Mouse (Mus musculus): Measurements from ENCODE around the gene Trim7. TPM values are rescaled to one million over a fixed set of nuclear protein-coding genes. Genes with fewer than 3 reads are reported as not detected.
"Not testable (repeated sequence)": the region's sequence is repeated elsewhere in the genome, so short reads cannot be mapped to it uniquely, and the experiment has no call there.

Trim7 gene
- total RNA-seq, 2 experiments from 2014 or later = 2.6 to 2.8 TPM

- TF ChIP-seq CTCF (conservative IDR thresholded peaks at IDR 0.05) = no peak
- H3K4me3 ChIP-seq = peak overlapping the region; percentile 65
- peak overlapping the region; percentile 86 for H3K27ac ChIP-seq
- DNase-seq (ENCODE audit: low spot score in 2 of 2) = peak in 1 of 2 experiments; percentile 33
Observed at GRCm38 (mm10) chr11:48871817-48872541, 46.0 kb downstream of the Trim7 start.

DNA sequence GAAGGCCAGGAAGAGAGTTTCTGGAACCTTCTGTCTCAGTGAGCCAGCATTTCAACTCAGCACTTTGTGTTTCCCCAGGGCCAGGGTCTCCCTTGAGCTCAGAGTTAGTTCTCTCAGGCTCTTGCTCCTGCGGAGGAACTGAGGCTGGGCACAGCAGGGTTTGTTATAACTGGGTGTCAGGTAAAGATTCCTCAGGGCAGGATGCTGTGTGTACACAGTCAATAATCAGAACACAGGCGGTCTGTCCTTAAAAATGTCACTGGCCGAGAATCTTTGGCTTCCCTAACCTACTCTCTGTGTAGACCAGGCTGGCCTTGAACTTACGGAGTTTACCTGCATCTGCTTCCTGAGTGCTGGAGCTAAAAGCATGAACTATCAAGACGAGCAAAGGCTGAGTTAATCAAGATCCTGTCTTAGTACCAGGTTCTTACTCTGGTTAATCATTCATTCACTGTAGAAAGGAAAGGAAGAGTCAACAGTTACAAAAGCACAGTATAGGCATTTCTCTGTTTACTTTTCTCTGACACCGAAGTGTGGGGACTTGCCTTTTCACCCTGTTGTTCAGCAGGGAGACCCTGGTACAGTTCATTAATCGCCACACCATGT lies 46.9 kb downstream of the Trim7 start:
- Histone ChIP-seq H3K4me3 (peak overlapping the region; percentile 65; the same call in 1 of the 2 replicates), H3K27ac (peak overlapping the region; percentile 86)
- no peak for DNase-seq (ENCODE audit: low spot score in 2 of 2)
- no peak for TF ChIP-seq CTCF (conservative IDR thresholded peaks at IDR 0.05)

DNA sequence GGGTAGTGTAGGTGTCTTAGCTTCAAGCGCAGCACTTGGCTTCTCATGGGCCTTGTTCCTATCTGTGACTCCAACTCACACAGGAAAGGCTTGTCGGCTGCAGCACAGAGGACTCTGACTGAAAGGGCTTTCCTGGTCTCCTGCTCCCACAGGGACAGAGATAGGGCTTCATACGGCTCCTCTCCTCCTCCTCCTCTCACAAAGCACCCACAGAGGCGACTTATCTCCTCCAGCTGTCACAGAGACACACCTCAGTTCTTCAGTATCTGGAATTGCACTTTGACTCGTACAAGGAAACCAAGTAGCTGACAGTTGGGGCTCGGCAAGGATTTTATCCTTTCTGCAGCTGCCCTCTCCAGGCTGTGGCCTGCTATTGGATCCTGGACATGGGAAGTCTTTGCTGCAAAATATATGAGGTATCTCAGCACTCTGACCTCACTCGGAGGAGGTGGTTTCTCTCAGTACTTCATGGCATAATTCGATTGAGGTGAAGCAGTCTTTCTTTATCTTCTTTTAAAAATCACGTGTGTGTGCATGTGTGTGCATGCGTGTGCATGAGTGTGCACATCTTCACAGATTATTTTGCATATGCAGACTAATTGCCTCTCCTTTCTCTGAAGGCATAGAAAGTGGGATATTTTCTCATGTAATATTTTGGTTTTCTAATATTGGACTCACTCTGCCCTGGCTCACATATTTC lies 47.8 kb downstream of the Trim7 start:
- no peak overlapping the region; the same call in 1 of the 2 replicates for H3K27ac ChIP-seq
- no peak for DNase-seq (ENCODE audit: low spot score in 2 of 2)
- no peak for TF ChIP-seq CTCF (conservative IDR thresholded peaks at IDR 0.05)
- no peak overlapping the region for H3K4me3 ChIP-seq

DNA sequence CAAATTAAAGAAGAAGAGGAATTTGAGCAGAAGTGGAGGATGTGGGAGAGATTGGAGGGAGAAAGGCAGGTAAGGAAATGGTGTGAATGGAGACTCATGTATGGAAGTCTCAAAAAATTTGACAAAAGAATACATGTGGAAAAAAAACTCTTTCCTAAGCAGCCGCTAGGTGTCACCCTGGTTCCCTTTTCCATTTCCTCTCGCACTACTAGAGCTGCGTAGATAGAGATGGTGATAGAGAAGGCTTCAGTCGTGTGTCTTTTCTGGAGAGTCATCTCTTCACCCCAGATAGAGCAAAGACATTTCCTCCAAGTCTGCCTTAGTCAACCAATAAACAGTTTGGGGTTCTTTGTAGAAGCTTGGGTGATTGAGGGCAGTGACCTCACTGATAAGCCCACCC lies 48.5 kb downstream of the Trim7 start:
- TF ChIP-seq CTCF (conservative IDR thresholded peaks at IDR 0.05) = peak; percentile 91
- Histone ChIP-seq H3K4me3 (no peak overlapping the region), H3K27ac (no peak overlapping the region)
- peak; percentile 53 to 66 for DNase-seq (ENCODE audit: low spot score in 2 of 2)

- not testable (repeated sequence) for H3K27ac ChIP-seq; DNase-seq (ENCODE audit: low spot score in 2 of 2); H3K4me3 ChIP-seq
Observed at GRCm38 (mm10) chr11:48875343-48875837, 49.5 kb downstream of the Trim7 start.

DNA sequence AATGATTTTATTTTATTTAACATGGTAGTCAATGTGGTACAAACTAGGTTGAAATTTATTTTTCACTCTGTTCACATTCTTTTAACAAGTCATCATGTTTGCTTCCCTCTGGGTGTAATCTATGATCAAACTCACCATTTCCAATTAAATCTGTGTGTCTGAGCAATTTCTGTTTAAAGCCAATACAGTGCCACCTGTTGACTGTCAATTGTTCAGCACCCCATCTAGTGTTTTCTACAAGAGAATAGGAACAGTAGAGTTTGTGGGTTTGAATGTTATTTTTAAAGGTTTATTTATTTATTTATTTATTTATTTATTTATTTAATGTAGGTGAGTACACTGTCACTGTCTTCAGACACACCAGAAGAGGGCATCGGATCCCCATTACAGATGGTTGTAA lies 50.7 kb downstream of the Trim7 start:
- DNase-seq (ENCODE audit: low spot score in 2 of 2) = no peak
- Histone ChIP-seq H3K27ac (no peak overlapping the region), H3K4me3 (no peak overlapping the region)
- TF ChIP-seq CTCF (conservative IDR thresholded peaks at IDR 0.05) = peak; percentile 46

- DNase-seq (ENCODE audit: low spot score in 2 of 2) = no peak
- no peak overlapping the region for H3K27ac ChIP-seq
- H3K4me3 ChIP-seq = no peak overlapping the region
- TF ChIP-seq CTCF (conservative IDR thresholded peaks at IDR 0.05) = no peak
Observed at GRCm38 (mm10) chr11:48898812-48899431, 73.0 kb downstream of the Trim7 start.

GRCm38 (mm10) chr11:48900654-48901566 lies 75.0 kb downstream of the Trim7 start:
- H3K27ac ChIP-seq; H3K4me3 ChIP-seq; DNase-seq (ENCODE audit: low spot score in 2 of 2): not testable (repeated sequence)

DNA sequence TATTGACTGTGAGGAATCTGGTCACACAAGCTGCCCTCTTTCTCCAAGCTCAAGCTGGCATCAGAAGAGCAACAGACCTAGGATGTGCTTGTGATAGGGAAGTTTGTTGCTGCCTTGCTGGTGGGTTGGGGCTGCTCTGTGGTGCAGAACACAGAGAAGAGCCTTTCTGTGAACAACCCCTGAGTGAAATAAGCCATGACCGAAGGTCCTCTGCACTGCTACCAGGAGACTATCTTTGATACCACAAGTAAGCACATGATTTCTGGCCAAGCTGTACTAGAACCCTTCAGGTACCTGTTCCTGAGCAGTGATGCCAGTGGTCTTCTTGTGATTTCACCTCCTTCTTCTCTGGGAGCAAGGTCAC lies 75.6 kb downstream of the Trim7 start:
- not testable (repeated sequence) for DNase-seq (ENCODE audit: low spot score in 2 of 2); H3K27ac ChIP-seq; H3K4me3 ChIP-seq

Other genes starting within 250 kb of the Trim7 start
- 100 to 1,000 TPM; 226 to 240 TPM for gene Rack1, start 25.8 kb upstream of the Trim7 start, total RNA-seq (2021)
- 10 to 100 TPM; 56.8 to 61.5 TPM for gene Trim41, start 8.8 kb upstream of the Trim7 start, total RNA-seq (2021)
- 1 to 10 TPM in 1 of 2 experiments, under 1 TPM in 1; 0.79 to 1.3 TPM for gene Gm12184, start 515 bp downstream of the Trim7 start, total RNA-seq (2021)
- 1 to 10 TPM; 3.6 to 4.3 TPM for gene Irgm1, start 45.5 kb downstream of the Trim7 start, total RNA-seq (2021)
- gene Gm5431, start 76.1 kb downstream of the Trim7 start, total RNA-seq (2021) = under 1 TPM; 0.12 to 0.38 TPM
- 1 to 10 TPM; 1.2 to 1.3 TPM for gene Psme2b, start 120.0 kb downstream of the Trim7 start, total RNA-seq (2021)
- not detected for gene Olfr56, start 152.7 kb downstream of the Trim7 start, total RNA-seq (2021)
- gene 9930111J21Rik1, start 153.3 kb downstream of the Trim7 start, total RNA-seq (2021) = 1 to 10 TPM in 1 of 2 experiments, under 1 TPM in 1; 0.91 to 1.8 TPM
- under 1 TPM; 0.13 to 0.25 TPM for gene Gm12185, start 166.1 kb downstream of the Trim7 start, total RNA-seq (2021)
- under 1 TPM; 0.27 to 0.54 TPM for gene Tgtp1, start 168.0 kb downstream of the Trim7 start, total RNA-seq (2021)
- 1 to 10 TPM; 1.0 to 2.0 TPM for gene 9930111J21Rik2, start 225.1 kb downstream of the Trim7 start, total RNA-seq (2021)
- under 1 TPM in 1 of 2 experiments, not detected in 1; 0.59 TPM for gene Tgtp2, start 238.1 kb downstream of the Trim7 start, total RNA-seq (2021)

Data from layer of hippocampus, adult 2 months (tissue).